13 mouse cellular contexts compared by ENCODE assay signal in the genomic region with DNA sequence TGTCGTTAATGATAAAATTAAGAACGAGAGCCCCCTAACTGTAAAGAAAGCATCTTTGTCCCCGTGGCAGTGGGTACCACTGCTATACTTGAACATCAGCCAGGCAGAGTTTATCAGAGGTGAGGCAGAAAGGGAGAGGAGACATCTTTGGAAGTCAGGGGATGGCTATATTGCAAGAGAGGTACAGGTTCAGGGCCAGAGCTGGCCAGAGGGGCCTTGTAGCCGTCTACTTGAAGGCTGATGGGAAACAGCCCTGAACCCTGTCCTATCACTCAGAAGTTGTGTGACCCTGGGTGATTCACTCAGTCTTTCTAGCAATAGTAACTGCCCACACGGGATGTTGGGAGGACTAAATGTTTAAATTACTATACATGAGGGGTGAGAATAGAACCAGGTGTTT. TPM values are rescaled to one million over a fixed set of nuclear protein-coding genes. Genes with fewer than 3 reads are reported as not detected.
A peak's percentile ranks its signal among the peaks of the same experiment; 100 is the strongest.
DNase-seq lines count a peak whose midpoint lies in the region; ATAC-seq and TF ChIP-seq lines count a peak whose summit lies in the region.
"Had no signal": no experiment of that assay in that cellular context is flagged by ENCODE, and none has a peak within 500 bp of the region (broad histone marks: within the 10 kb centered on the region; RNA-seq: fewer than 3 reads in every experiment).

No protein-coding gene starts in this region.

- H3K9me3 ChIP-seq in embryonic facial prominence, embryonic 12.5 days: no peaks in the 10 kb centered on the region
- H3K9me3 ChIP-seq in embryonic facial prominence, embryonic 10.5 days: 0 out of 2 replicates have a peak, but pooled peaks cover 2% of the 10 kb centered on the region

- DNase-seq in embryonic facial prominence, embryonic 10.5 days (ENCODE audit: low spot score): no peak
- DNase-seq in kidney, adult 2 months: no peak
- no peak for DNase-seq in kidney, postnatal 4 days
- no peak for DNase-seq in testis, postnatal 10 days (ENCODE audit: low spot score)
- DNase-seq in cerebellum, adult 9-11 months: no peak
- DNase-seq in urinary bladder, adult 18-20 months (ENCODE audit: low spot score in 2 of 2): no peak
- DNase-seq: forebrain, postnatal 0 days; gastrocnemius, postnatal 36 days; right cerebral cortex, adult 18-20 months had no signal

- H3K36me3 ChIP-seq in embryonic facial prominence, embryonic 12.5 days: no peaks in the 10 kb centered on the region
- no peaks in the 10 kb centered on the region for H3K36me3 ChIP-seq in embryonic facial prominence, embryonic 10.5 days (replicated peaks)
- H3K36me3 ChIP-seq in kidney, adult 2 months (ENCODE audit: control insufficient read depth, insufficient read depth, low read length): no peaks in the 10 kb centered on the region
- H3K36me3 ChIP-seq in testis, adult 2 months (ENCODE audit: control insufficient read depth, insufficient read depth, low read length): no peaks in the 10 kb centered on the region

- no peak overlapping the region for H3K9ac ChIP-seq in embryonic facial prominence, embryonic 12.5 days
- H3K9ac ChIP-seq: forebrain, postnatal 0 days had no signal

- WGBS in embryonic facial prominence, embryonic 12.5 days: 64% methylated on average over 5 of the region's 5 CpGs
- 71% methylated on average over 5 of the region's 5 CpGs for WGBS in embryonic facial prominence, embryonic 10.5 days
- WGBS in kidney, adult 2 months: 49% methylated on average over 5 of the region's 5 CpGs

- no peak for ATAC-seq in embryonic facial prominence, embryonic 12.5 days (ENCODE audit: insufficient number of reproducible peaks, insufficient read depth, low FRiP score, low TSS enrichment)
- ATAC-seq: forebrain, postnatal 0 days had no signal

- no peaks in the 10 kb centered on the region for H3K27me3 ChIP-seq in embryonic facial prominence, embryonic 12.5 days
- H3K27me3 ChIP-seq in embryonic facial prominence, embryonic 10.5 days (replicated peaks; ENCODE audit: low read depth, poor library complexity, severe bottlenecking): no peaks in the 10 kb centered on the region; the same call in 1 of the 2 replicates
- H3K27me3 ChIP-seq in kidney, adult 2 months (replicated peaks; ENCODE audit: control insufficient read depth, insufficient read depth, low read length): no peaks in the 10 kb centered on the region
- no peaks in the 10 kb centered on the region for H3K27me3 ChIP-seq in testis, adult 2 months (ENCODE audit: control insufficient read depth, insufficient read depth, low read length)

- 0 out of 2 replicates have a peak overlapping the region, but pooled peaks have one; percentile 11 for H3K27ac ChIP-seq in embryonic facial prominence, embryonic 12.5 days
- H3K27ac ChIP-seq in embryonic facial prominence, embryonic 10.5 days (replicated peaks): no peak overlapping the region
- H3K27ac ChIP-seq in kidney, adult 2 months (ENCODE audit: insufficient read depth, low read depth, low read length): peak overlapping the region; percentile 60
- peak overlapping the region; percentile 19 for H3K27ac ChIP-seq in testis, adult 2 months (ENCODE audit: control insufficient read depth, insufficient read depth, low read depth, low read length)

- no peak for TF ChIP-seq POLR2A in kidney, adult 2 months (IDR thresholded peaks at IDR 0.05; ENCODE audit: low read depth, low read length)
- TF ChIP-seq POLR2A in testis, adult 2 months (IDR thresholded peaks at IDR 0.05; ENCODE audit: control insufficient read depth, low read depth, low read length): no peak

- TF ChIP-seq CTCF in kidney, adult 2 months (conservative IDR thresholded peaks at IDR 0.05; ENCODE audit: insufficient read depth, insufficient read length, low read depth, low read length): no peak
- no peak for TF ChIP-seq CTCF in testis, adult 2 months (IDR thresholded peaks at IDR 0.05; ENCODE audit: control insufficient read depth, insufficient read depth, insufficient replicate concordance, low read depth, low read length)

- H3K4me1 ChIP-seq in embryonic facial prominence, embryonic 12.5 days: peaks cover 16% of the 10 kb centered on the region
- peaks cover 42% of the 10 kb centered on the region for H3K4me1 ChIP-seq in embryonic facial prominence, embryonic 10.5 days
- peaks cover 9% of the 10 kb centered on the region for H3K4me1 ChIP-seq in kidney, adult 2 months (ENCODE audit: control insufficient read depth, insufficient read depth, low read length)
- H3K4me1 ChIP-seq in testis, adult 2 months (ENCODE audit: control insufficient read depth, insufficient read depth, low read length): peaks cover 6% of the 10 kb centered on the region

- no peak overlapping the region for H3K4me3 ChIP-seq in embryonic facial prominence, embryonic 12.5 days
- no peak overlapping the region for H3K4me3 ChIP-seq in embryonic facial prominence, embryonic 10.5 days
- H3K4me3 ChIP-seq in kidney, adult 2 months (ENCODE audit: insufficient read depth, low read depth, low read length): no peak overlapping the region
- H3K4me3 ChIP-seq in testis, adult 2 months (ENCODE audit: control insufficient read depth, low read depth, low read length): no peak overlapping the region
- H3K4me3 ChIP-seq: erythroblast, embryonic 14.5 days had no signal

- no peak overlapping the region for H3K4me2 ChIP-seq in embryonic facial prominence, embryonic 12.5 days (replicated peaks)

RNA-seq across cellular contexts. Expression of gene 6030408B16Rik, which starts 28.1 kb away (rescaled TPM):
- 1.0 and 1.1 TPM in 2 replicates for polyA plus RNA-seq in embryonic facial prominence, embryonic 12.5 days (2016; fragmentation: Nextera tagmentation; extraction: Ambion mirVana)
- polyA plus RNA-seq in embryonic facial prominence, embryonic 10.5 days (2016; fragmentation: Nextera tagmentation; extraction: Ambion mirVana): 0.59 and 0.71 TPM in 2 replicates
- 0.13 and 0.37 TPM in 2 replicates for polyA plus RNA-seq in kidney, adult 2 months (2012; rRNA removed)
- polyA plus RNA-seq in testis, adult 2 months (2012; rRNA removed): 8.5 and 10.4 TPM in 2 replicates
- polyA plus RNA-seq: erythroblast, embryonic 14.5 days; liver, adult 2 months had no signal

RNA-seq across cellular contexts. Expression of gene Atg101, which starts 37.1 kb away (rescaled TPM):
- 61.7 and 64.5 TPM in 2 replicates for polyA plus RNA-seq in embryonic facial prominence, embryonic 12.5 days (2016; fragmentation: Nextera tagmentation; extraction: Ambion mirVana)
- 86.5 and 91.5 TPM in 2 replicates for polyA plus RNA-seq in embryonic facial prominence, embryonic 10.5 days (2016; fragmentation: Nextera tagmentation; extraction: Ambion mirVana)
- polyA plus RNA-seq in kidney, adult 2 months (2012; rRNA removed): 46.1 and 48.7 TPM in 2 replicates
- 16.4 and 17.5 TPM in 2 replicates for polyA plus RNA-seq in testis, adult 2 months (2012; rRNA removed)

RNA-seq across cellular contexts. Expression of gene Krt80, which starts 48.8 kb away (rescaled TPM):
- 0.35 and 0.45 TPM in 2 replicates for polyA plus RNA-seq in embryonic facial prominence, embryonic 12.5 days (2016; fragmentation: Nextera tagmentation; extraction: Ambion mirVana)
- 0.04 and 0.16 TPM in 2 replicates for polyA plus RNA-seq in embryonic facial prominence, embryonic 10.5 days (2016; fragmentation: Nextera tagmentation; extraction: Ambion mirVana)
- 14.2 and 14.7 TPM in 2 replicates for polyA plus RNA-seq in kidney, adult 2 months (2012; rRNA removed)
- 0.32 and 0.42 TPM in 2 replicates for polyA plus RNA-seq in testis, adult 2 months (2012; rRNA removed)
- polyA plus RNA-seq: erythroblast, embryonic 14.5 days had no signal

Comparison
In these comparisons a context has a peak if more than half of its experiments do, and no peak if none do; other contexts are left out.
1. RNA of gene Krt80, which starts 48.8 kb away (polyA plus RNA-seq): 14.2 to 14.7 TPM in kidney, adult 2 months; 0.35 to 0.45 TPM in embryonic facial prominence, embryonic 12.5 days, 0.32 to 0.42 TPM in testis, adult 2 months and 0.04 to 0.16 TPM in embryonic facial prominence, embryonic 10.5 days; every median in the first group is over 10 times any median in the second.